Mouse (Mus musculus) heart, embryonic 10.5 days (tissue): ENCODE data around the gene Tmem25. TPM values are rescaled to one million over a fixed set of nuclear protein-coding genes. Genes with fewer than 3 reads are reported as not detected.
"Not testable (repeated sequence)": the region's sequence is repeated elsewhere in the genome, so short reads cannot be mapped to it uniquely, and the experiment has no call there.

Experiments
- DNase-seq: peaks from one replicate; pipeline ENCODE4 v3.0.0-alpha.2; 2017; ENCODE audit warnings: low spot score
- H3K27ac ChIP-seq: fragments of 300-500 bp; sonication (generic); 2 replicates; pipeline ENCODE4 v1.5.1; 2016; ENCODE audit warnings: mild to moderate bottlenecking
- H3K27me3 ChIP-seq: fragments of 300-500 bp; sonication (generic); 2 replicates; pipeline ENCODE4 v1.6.1; 2016; ENCODE audit warnings: mild to moderate bottlenecking; ENCODE audit not compliant: poor library complexity, insufficient read depth, severe bottlenecking
- H3K36me3 ChIP-seq: fragments of 300-500 bp; sonication (generic); 2 replicates; pipeline ENCODE4 v1.6.1; 2016; ENCODE audit warnings: mild to moderate bottlenecking, moderate library complexity
- H3K4me1 ChIP-seq: fragments of 300-500 bp; sonication (generic); 2 replicates; pipeline ENCODE4 v1.6.1; 2016; ENCODE audit warnings: mild to moderate bottlenecking
- H3K4me3 ChIP-seq: fragments of 300-500 bp; sonication (generic); 2 replicates; pipeline ENCODE4 v1.5.1; 2016; ENCODE audit warnings: mild to moderate bottlenecking, moderate library complexity
- H3K9me3 ChIP-seq: fragments of 300-500 bp; sonication (generic); 2 replicates; pipeline ENCODE4 v1.6.1; 2016; ENCODE audit warnings: mild to moderate bottlenecking, moderate library complexity
- WGBS: fragments of 180-500 bp; shearing (Covaris S2); methylation state at CpG from one replicate; pipeline ENCODE4 v1.1.7; 2016; 5-methylcytosine and 5-hydroxymethylcytosine counted together
- polyA plus RNA-seq: library from polyadenylated mRNA; unstranded; fragments of >200 nt; fragmentation: Nextera tagmentation; extraction: Ambion mirVana; gene quantifications from 2 replicates; pipeline ENCODE4 v1.2.1, GENCODE M21; 2016

Gene Tmem25
- polyA plus RNA-seq, 1 experiment from 2014 or later: 1.8 TPM

- no peak for DNase-seq
- Histone ChIP-seq H3K27ac (no peak overlapping the region), H3K27me3 (0 out of 2 replicates have a peak, but pooled peaks cover 5% of the 10 kb centered on the region), H3K36me3 (peaks cover 74% of the 10 kb centered on the region), H3K9me3 (no peaks in the 10 kb centered on the region), H3K4me3 (no peak overlapping the region), H3K4me1 (no peaks in the 10 kb centered on the region)
- WGBS: 78% methylated on average over 5 of the region's 5 CpGs
Observed at GRCm38 (mm10) chr9:44807141-44807540, 8.0 kb upstream of the Tmem25 start.

- no peak overlapping the region for H3K27ac ChIP-seq
- DNase-seq: no peak
- no peak overlapping the region for H3K4me3 ChIP-seq
- peaks cover 15% of the 10 kb centered on the region for H3K27me3 ChIP-seq
- H3K36me3 ChIP-seq: peaks cover 59% of the 10 kb centered on the region
- 88% methylated on average over 5 of the region's 5 CpGs for WGBS
- H3K4me1 ChIP-seq: no peaks in the 10 kb centered on the region
- no peaks in the 10 kb centered on the region for H3K9me3 ChIP-seq
Observed at GRCm38 (mm10) chr9:44805536-44805935, 6.4 kb upstream of the Tmem25 start.

GRCm38 (mm10) chr9:44804678-44805077 lies 5.6 kb upstream of the Tmem25 start:
- H3K9me3 ChIP-seq: no peaks in the 10 kb centered on the region
- H3K27ac ChIP-seq: no peak overlapping the region
- no peak for DNase-seq
- 0 out of 2 replicates have a peak, but pooled peaks cover 6% of the 10 kb centered on the region for H3K4me1 ChIP-seq
- 90% methylated on average over 10 of the region's 10 CpGs for WGBS
- no peak overlapping the region for H3K4me3 ChIP-seq
- H3K36me3 ChIP-seq: peaks cover 50% of the 10 kb centered on the region
- H3K27me3 ChIP-seq: peaks cover 19% of the 10 kb centered on the region

- H3K27ac ChIP-seq: no peak within 1 kb of the TSS
- H3K36me3 ChIP-seq: peaks cover 33% of the 10 kb centered on the region
- peaks cover 23% of the 10 kb centered on the region for H3K4me1 ChIP-seq
- H3K9me3 ChIP-seq: no peaks in the 10 kb centered on the region
- 75% methylated on average over 4 of the region's 4 CpGs for WGBS
- no peak for DNase-seq
- peaks cover 28% of the 10 kb centered on the region for H3K27me3 ChIP-seq
- no peak within 1 kb of the TSS for H3K4me3 ChIP-seq
Observed at GRCm38 (mm10) chr9:44802808-44803450, 3.8 kb upstream of the Tmem25 start, which contains the start of gene Ttc36. Ttc36 (minus strand) TSS chr9:44803072.

GRCm38 (mm10) chr9:44801669-44802068 lies 2.6 kb upstream of the Tmem25 start:
- WGBS: 81% methylated on average over 6 of the region's 6 CpGs
- no peak overlapping the region for H3K27ac ChIP-seq
- H3K27me3 ChIP-seq: peaks cover 40% of the 10 kb centered on the region
- H3K9me3 ChIP-seq: no peaks in the 10 kb centered on the region
- no peak for DNase-seq
- peaks cover 20% of the 10 kb centered on the region for H3K36me3 ChIP-seq
- H3K4me3 ChIP-seq: no peak overlapping the region
- H3K4me1 ChIP-seq: peaks cover 23% of the 10 kb centered on the region

GRCm38 (mm10) chr9:44799958-44800324 lies 834 bp upstream of the Tmem25 start:
- DNase-seq: no peak
- Histone ChIP-seq H3K36me3 (peaks cover 5% of the 10 kb centered on the region), H3K9me3 (no peaks in the 10 kb centered on the region), H3K27me3 (peaks cover 49% of the 10 kb centered on the region), H3K4me1 (peaks cover 23% of the 10 kb centered on the region), H3K27ac (peak overlapping the region; percentile 91; the same call in 1 of the 2 replicates), H3K4me3 (peak overlapping the region; percentile 77)
- 45% methylated on average over 9 of the region's 9 CpGs for WGBS

- Histone ChIP-seq H3K27me3 (peaks cover 49% of the 10 kb centered on the region), H3K36me3 (no peaks in the 10 kb centered on the region), H3K4me3 (peak overlapping the region; percentile 77; the same call in 1 of the 2 replicates), H3K27ac (no peak overlapping the region), H3K4me1 (peaks cover 23% of the 10 kb centered on the region), H3K9me3 (no peaks in the 10 kb centered on the region)
- DNase-seq: no peak
- WGBS: 28% methylated on average over 7 of the region's 7 CpGs
Observed at GRCm38 (mm10) chr9:44798298-44798697, 809 bp downstream of the Tmem25 start.

- DNase-seq: no peak
- Histone ChIP-seq H3K36me3 (peaks cover 46% of the 10 kb centered on the region), H3K4me3 (no peak overlapping the region), H3K27ac (no peak overlapping the region), H3K4me1 (no peaks in the 10 kb centered on the region), H3K27me3 (peaks cover 20% of the 10 kb centered on the region), H3K9me3 (no peaks in the 10 kb centered on the region)
- WGBS: 72% methylated on average over 9 of the region's 9 CpGs
Observed at GRCm38 (mm10) chr9:44792842-44793241, 6.3 kb downstream of the Tmem25 start.

GRCm38 (mm10) chr9:44772750-44773651 lies 26.1 kb downstream of the Tmem25 start:
- DNase-seq: peak; percentile 96
- Histone ChIP-seq H3K27me3 (no peaks in the 10 kb centered on the region), H3K9me3 (no peaks in the 10 kb centered on the region), H3K36me3 (peaks cover 13% of the 10 kb centered on the region), H3K4me1 (peaks cover 3% of the 10 kb centered on the region; the same call in 1 of the 2 replicates), H3K4me3 (peak overlapping the region; percentile 76), H3K27ac (peak overlapping the region; percentile 89)
- WGBS: under 1% methylated on average over 41 of the region's 41 CpGs

GRCm38 (mm10) chr9:44772392-44772749 lies 26.7 kb downstream of the Tmem25 start:
- 15% methylated on average over 5 of the region's 5 CpGs for WGBS

GRCm38 (mm10) chr9:44771376-44771775 lies 27.7 kb downstream of the Tmem25 start:
- Histone ChIP-seq H3K9me3 (no peaks in the 10 kb centered on the region), H3K36me3 (peaks cover 13% of the 10 kb centered on the region), H3K27ac (no peak overlapping the region), H3K4me1 (peaks cover 6% of the 10 kb centered on the region; the same call in 1 of the 2 replicates), H3K27me3 (no peaks in the 10 kb centered on the region), H3K4me3 (no peak overlapping the region)
- WGBS: 93% methylated on average over 5 of the region's 5 CpGs
- no peak for DNase-seq

More at GRCm38 (mm10) chr9:44772392-44772749, 26.7 kb downstream of the Tmem25 start:
- no peaks in the 10 kb centered on the region for H3K27me3 ChIP-seq
- H3K9me3 ChIP-seq: no peaks in the 10 kb centered on the region
- H3K36me3 ChIP-seq: peaks cover 13% of the 10 kb centered on the region
- no peak for DNase-seq
- peaks cover 3% of the 10 kb centered on the region; the same call in 1 of the 2 replicates for H3K4me1 ChIP-seq
- peak overlapping the region; percentile 49; the same call in 1 of the 2 replicates for H3K27ac ChIP-seq
- peak overlapping the region; percentile 76; the same call in 1 of the 2 replicates for H3K4me3 ChIP-seq

- not testable (repeated sequence) for H3K27me3 ChIP-seq, H3K36me3 ChIP-seq, H3K9me3 ChIP-seq, H3K27ac ChIP-seq, DNase-seq
- Histone ChIP-seq H3K4me3 (peak overlapping the region; percentile 100), H3K4me1 (peaks cover 20% of the 10 kb centered on the region)
- WGBS: 42% methylated on average over 7 of the region's 9 CpGs
Observed at GRCm38 (mm10) chr9:44768029-44768394, 31.1 kb downstream of the Tmem25 start.
